ENCODE assay signal across 8 mouse cellular contexts in genomic region chr7:66661572-66661971, GRCm38 (mm10). TPM values are rescaled to one million over a fixed set of nuclear protein-coding genes. Genes with fewer than 3 reads are reported as not detected.
DNase-seq lines count a peak whose midpoint lies in the region; ATAC-seq and TF ChIP-seq lines count a peak whose summit lies in the region.

No protein-coding gene starts in this region.

- no peak overlapping the region for H3K27ac ChIP-seq in ES-E14 (ENCODE audit: insufficient read depth, low read depth, low read length, poor library complexity, severe bottlenecking)
- H3K27ac ChIP-seq in forebrain, embryonic 13.5 days: no peak overlapping the region
- H3K27ac ChIP-seq in heart, postnatal 0 days (ENCODE audit: low read depth): no peak overlapping the region
- H3K27ac ChIP-seq in liver, postnatal 0 days (ENCODE audit: low read depth): no peak overlapping the region
- no peak overlapping the region for H3K27ac ChIP-seq in neural tube, embryonic 15.5 days (replicated peaks)

- H3K4me2 ChIP-seq in forebrain, embryonic 13.5 days: peak overlapping the region; percentile 12; the same call in 1 of the 2 replicates
- H3K4me2 ChIP-seq in heart, postnatal 0 days (ENCODE audit: low read depth, low read length): peak overlapping the region; percentile 39
- H3K4me2 ChIP-seq in liver, postnatal 0 days (ENCODE audit: low read depth, low read length): peak overlapping the region; percentile 66
- H3K4me2 ChIP-seq in neural tube, embryonic 15.5 days: peak overlapping the region; percentile 39

- H3K4me1 ChIP-seq in ES-E14 (ENCODE audit: control insufficient read depth in 2 of 2, insufficient read depth in 2 of 2, low read length in 2 of 2, poor library complexity in 1 of 2): peaks cover 2% of the 10 kb centered on the region in 2 experiments; a peak in 1 of 4 replicates
- no peaks in the 10 kb centered on the region for H3K4me1 ChIP-seq in forebrain, embryonic 13.5 days
- H3K4me1 ChIP-seq in heart, postnatal 0 days (ENCODE audit: control insufficient read depth, insufficient read depth): no peaks in the 10 kb centered on the region
- peaks cover 7% of the 10 kb centered on the region; the same call in 1 of the 2 replicates for H3K4me1 ChIP-seq in liver, postnatal 0 days (ENCODE audit: insufficient read depth)
- H3K4me1 ChIP-seq in neural tube, embryonic 15.5 days: 0 out of 2 replicates have a peak, but pooled peaks cover 2% of the 10 kb centered on the region

- in situ Hi-C loops in ES-E14 (cut with MboI; ENCODE audit: low sequenced_read_pairs in 2 of 2, unreplicated experiment in 2 of 2): loop anchor here (5.0 to 25.0 kb wide), 5 partner anchors 229 to 549 kb away; partner anchors contain the start of gene Chsy1 (in 1 of the 2)

- no peak for TF ChIP-seq EP300 in heart, postnatal 0 days (IDR thresholded peaks at IDR 0.05; ENCODE audit: low read depth)
- TF ChIP-seq EP300 in liver, postnatal 0 days (IDR thresholded peaks at IDR 0.05; ENCODE audit: low read depth): no peak

- peaks cover 8% of the 10 kb centered on the region; the same call in 1 of the 2 replicates for H3K36me3 ChIP-seq in ES-E14 (ENCODE audit: control insufficient read depth, insufficient read depth, low read length, poor library complexity, severe bottlenecking)
- peaks cover 39% of the 10 kb centered on the region for H3K36me3 ChIP-seq in forebrain, embryonic 13.5 days (ENCODE audit: poor library complexity, severe bottlenecking)
- peaks cover 27% of the 10 kb centered on the region for H3K36me3 ChIP-seq in heart, postnatal 0 days (replicated peaks; ENCODE audit: control insufficient read depth, insufficient read depth, low read length)
- peaks cover 17% of the 10 kb centered on the region for H3K36me3 ChIP-seq in liver, postnatal 0 days (replicated peaks; ENCODE audit: insufficient read depth, low read length)
- H3K36me3 ChIP-seq in neural tube, embryonic 15.5 days: peaks cover 24% of the 10 kb centered on the region

- H3K9ac ChIP-seq in ES-E14 (ENCODE audit: insufficient read depth, low read depth, low read length, poor library complexity, severe bottlenecking): no peak overlapping the region
- H3K9ac ChIP-seq in forebrain, embryonic 13.5 days: no peak overlapping the region
- no peak overlapping the region for H3K9ac ChIP-seq in heart, postnatal 0 days (replicated peaks; ENCODE audit: low read depth, low read length)
- H3K9ac ChIP-seq in liver, postnatal 0 days (replicated peaks): no peak overlapping the region
- H3K9ac ChIP-seq in neural tube, embryonic 15.5 days (replicated peaks): no peak overlapping the region

- peak; percentile 67 for DNase-seq in ES-E14 (ENCODE audit: low read depth, low spot score)
- peak; percentile 77 for DNase-seq in heart, postnatal 0 days (ENCODE audit: low spot score)
- DNase-seq in large intestine, adult 2 months (ENCODE audit: low read depth, low spot score): peak; percentile 67
- peak; percentile 77 for DNase-seq in liver, postnatal 0 days
- DNase-seq in testis, postnatal 14 days (ENCODE audit: low spot score): peak; percentile 47

- peak; percentile 86 for TF ChIP-seq CTCF in heart, postnatal 0 days (IDR thresholded peaks at IDR 0.05; ENCODE audit: low read depth)
- TF ChIP-seq CTCF in liver, postnatal 0 days (IDR thresholded peaks at IDR 0.05; ENCODE audit: low read depth): peak; percentile 95

- ATAC-seq in cerebellum, adult (ENCODE audit: insufficient number of reproducible peaks, low FRiP score, low TSS enrichment): 0 out of 2 replicates have a peak, but pooled peaks have one; percentile 27
- peak; percentile 76 for ATAC-seq in forebrain, embryonic 13.5 days
- ATAC-seq in heart, postnatal 0 days (ENCODE audit: insufficient read depth, low read depth): peak; percentile 72
- ATAC-seq in liver, postnatal 0 days: peak; percentile 57
- peak; percentile 68; the same call in 1 of the 2 replicates for ATAC-seq in neural tube, embryonic 15.5 days (ENCODE audit: low FRiP score)

- H3K9me3 ChIP-seq in ES-E14 (ENCODE audit: control insufficient read depth, insufficient read depth, low read depth, low read length): no peaks in the 10 kb centered on the region
- H3K9me3 ChIP-seq in forebrain, embryonic 13.5 days (replicated peaks): no peaks in the 10 kb centered on the region
- H3K9me3 ChIP-seq in heart, postnatal 0 days (replicated peaks; ENCODE audit: control insufficient read depth, low read length): no peaks in the 10 kb centered on the region
- H3K9me3 ChIP-seq in liver, postnatal 0 days (ENCODE audit: low read length): no peaks in the 10 kb centered on the region
- no peaks in the 10 kb centered on the region for H3K9me3 ChIP-seq in neural tube, embryonic 15.5 days (replicated peaks)

- H3K4me3 ChIP-seq in ES-E14 (ENCODE audit: insufficient read depth in 1 of 2, low read depth in 1 of 2, low read length in 2 of 2, poor library complexity in 1 of 2, severe bottlenecking in 1 of 2): peak overlapping the region; percentile 26 to 32; a peak in 2 of 4 replicates
- no peak overlapping the region for H3K4me3 ChIP-seq in forebrain, embryonic 13.5 days
- H3K4me3 ChIP-seq in heart, postnatal 0 days (ENCODE audit: low read depth, low read length): peak overlapping the region; percentile 29
- peak overlapping the region; percentile 32 for H3K4me3 ChIP-seq in liver, postnatal 0 days (ENCODE audit: low read depth, low read length)
- H3K4me3 ChIP-seq in neural tube, embryonic 15.5 days (replicated peaks): no peak overlapping the region

- 18% methylated on average over 8 of the region's 8 CpGs for WGBS in forebrain, embryonic 13.5 days
- 10% methylated on average over 8 of the region's 8 CpGs for WGBS in heart, postnatal 0 days
- 6% methylated on average over 8 of the region's 8 CpGs for WGBS in large intestine, adult 2 months
- WGBS in liver, postnatal 0 days (ENCODE audit: insufficient replicate concordance): 11% methylated on average over 8 of the region's 8 CpGs
- 21% methylated on average over 8 of the region's 8 CpGs for WGBS in neural tube, embryonic 15.5 days

- H3K27me3 ChIP-seq in forebrain, embryonic 13.5 days: no peaks in the 10 kb centered on the region
- no peaks in the 10 kb centered on the region for H3K27me3 ChIP-seq in heart, postnatal 0 days (ENCODE audit: control insufficient read depth, insufficient read depth, low read length)
- no peaks in the 10 kb centered on the region for H3K27me3 ChIP-seq in liver, postnatal 0 days (ENCODE audit: insufficient read depth, low read length)
- no peaks in the 10 kb centered on the region for H3K27me3 ChIP-seq in neural tube, embryonic 15.5 days (replicated peaks)

TF ChIP-seq in ES-E14, 5 proteins besides CTCF, POLR2A, EP300 and RAD21:
- no peak for TF ChIP-seq ZNF384 (IDR thresholded peaks at IDR 0.05; ENCODE audit: low read depth, low read length)
- TF ChIP-seq ZC3H11A (IDR thresholded peaks at IDR 0.05; ENCODE audit: borderline replicate concordance, low read depth, low read length): peak; percentile 54; the same call in 1 of the 2 replicates
- TF ChIP-seq HCFC1 (IDR thresholded peaks at IDR 0.05; ENCODE audit: borderline replicate concordance, insufficient read depth, low read length): no peak

RNA-seq across cellular contexts. Expression of gene Asb7, which starts 27.8 kb away (rescaled TPM):
- 10.9 and 11.5 TPM in 2 replicates for total RNA-seq in ES-E14 (2012; rRNA removed)
- 16.1 and 16.8 TPM in 2 replicates for polyA plus RNA-seq in forebrain, embryonic 13.5 days (2015; fragmentation: Nextera tagmentation; extraction: Ambion mirVana)
- 10.8 and 11.1 TPM in 2 replicates for total RNA-seq in heart, postnatal 0 days (2014; rRNA removed; ENCODE audit: low replicate concordance)
- polyA plus RNA-seq in heart, postnatal 0 days (2015; fragmentation: Nextera tagmentation; extraction: Ambion mirVana): 5.6 and 6.5 TPM in 2 replicates
- polyA plus RNA-seq in large intestine, adult 2 months (2012; rRNA removed): 3.8 and 4.7 TPM in 2 replicates
- polyA plus RNA-seq in liver, postnatal 0 days (2015; fragmentation: Nextera tagmentation; extraction: Ambion mirVana): 3.5 and 3.8 TPM in 2 replicates
- polyA plus RNA-seq in neural tube, embryonic 15.5 days (2015; fragmentation: Nextera tagmentation; extraction: Ambion mirVana): 12.9 and 15.6 TPM in 2 replicates

RNA-seq across cellular contexts. Expression of gene Lins1, which starts 28.1 kb away (rescaled TPM):
- 8.7 and 11.3 TPM in 2 replicates for total RNA-seq in ES-E14 (2012; rRNA removed)
- polyA plus RNA-seq in forebrain, embryonic 13.5 days (2015; fragmentation: Nextera tagmentation; extraction: Ambion mirVana): 16.9 and 22.7 TPM in 2 replicates
- total RNA-seq in heart, postnatal 0 days (2014; rRNA removed; ENCODE audit: low replicate concordance): 2.1 and 18.5 TPM in 2 replicates
- 4.4 and 5.6 TPM in 2 replicates for polyA plus RNA-seq in heart, postnatal 0 days (2015; fragmentation: Nextera tagmentation; extraction: Ambion mirVana)
- 4.2 and 5.1 TPM in 2 replicates for polyA plus RNA-seq in large intestine, adult 2 months (2012; rRNA removed)
- polyA plus RNA-seq in liver, postnatal 0 days (2015; fragmentation: Nextera tagmentation; extraction: Ambion mirVana): 2.5 and 2.6 TPM in 2 replicates
- 14.7 and 16.5 TPM in 2 replicates for polyA plus RNA-seq in neural tube, embryonic 15.5 days (2015; fragmentation: Nextera tagmentation; extraction: Ambion mirVana)

Comparison
In these comparisons a context has a peak if more than half of its experiments do, and no peak if none do; other contexts are left out.
1. H3K4me3 ChIP-seq: peak in ES-E14 (2 of 2), heart, postnatal 0 days (single experiment) and liver, postnatal 0 days (single experiment); none in forebrain, embryonic 13.5 days (single experiment) and neural tube, embryonic 15.5 days (single experiment).
2. H3K4me2 ChIP-seq: peak in every context shown above with its lines; median percentile 66 in liver, postnatal 0 days; 39 in heart, postnatal 0 days; 39 in neural tube, embryonic 15.5 days; 12 in forebrain, embryonic 13.5 days.
3. Peak in every context shown above with its lines, with median percentiles within 50 percentile points of each other: DNase-seq and ATAC-seq.